Mouse (Mus musculus) embryonic stem cell, embryonic (primary cell): ENCODE results near the gene Fam24a.

Experiments
- CTCF ChIA-PET, 4 experiments: fragments of 300-600 bp in 2 of 4; fragments of 350-600 bp in 2 of 4; sonication (Branson Sonifier 250); formaldehyde crosslinking; loops; one replicate each; lab custom pipeline; 2022; ENCODE audit warnings: inconsistent platforms in 2 of 4; lab: Charles Lee
- POLR2A ChIA-PET, 4 experiments: fragments of 300-600 bp in 2 of 4; fragments of 350-600 bp in 2 of 4; sonication (Branson Sonifier 250); formaldehyde crosslinking; loops; one replicate each; lab custom pipeline; 2022; ENCODE audit warnings: antibody characterized with exemption in 4 of 4, inconsistent platforms in 1 of 4; lab: Charles Lee

Fam24a gene

GRCm38 (mm10) chr7:131370648-131371469 is 37.2 kb downstream of the Fam24a start, which contains the start of gene Pstk:
Gene Pstk (plus strand): TSS chr7:131371141.
- ChIA-PET POLR2A (interaction anchor here in 3 of 4 experiments (0.5 to 2.8 kb wide), 19 partner anchors 8 to 485 kb away, joined by 3 to 16 read pairs (median 4); partner anchors contain the start of genes 2310057M21Rik (in 3 of the 3), Acadsb (in 2 of the 3), Bub3 (in 2 of the 3) and Ikzf5 (in 2 of the 3)), CTCF (interaction anchor here in 2 of 4 experiments (0.6 to 1.1 kb wide), 5 partner anchors 8 to 843 kb away, joined by 3 to 6 read pairs (median 3); partner anchors contain the start of gene 2310057M21Rik (in 1 of the 2))

DNA sequence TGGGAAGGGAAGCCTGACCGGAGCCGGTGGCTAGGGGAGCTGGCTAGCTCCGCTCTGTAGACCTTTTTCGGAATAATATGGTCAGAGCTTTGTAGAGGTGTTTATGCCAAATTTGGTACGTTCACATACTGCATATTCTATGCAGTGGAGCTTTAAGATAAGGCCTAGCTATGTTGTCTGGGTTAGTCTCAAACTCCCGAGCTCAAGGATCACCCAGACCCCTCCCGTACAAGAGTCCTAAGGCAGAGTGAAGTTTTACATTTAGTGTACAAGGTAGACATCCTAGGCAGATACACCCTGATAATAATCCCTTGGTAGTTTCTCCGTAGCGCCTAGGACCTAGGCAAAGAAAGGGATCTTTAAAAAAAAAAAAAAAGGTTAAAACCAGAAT is 37.8 kb downstream of the Fam24a start:
- ChIA-PET POLR2A (interaction anchor here (0.6 to 2.8 kb wide), 18 partner anchors 9 to 725 kb away, joined by 3 to 16 read pairs (median 4); partner anchors contain the start of genes 2310057M21Rik (in 3 of the 4), Acadsb (in 2 of the 4), Bub3 (in 2 of the 4) and Ikzf5 (in 2 of the 4)), CTCF (interaction anchor here in 3 of 4 experiments (0.7 to 1.1 kb wide), 5 partner anchors 9 to 1744 kb away, joined by 3 to 6 read pairs (median 3); partner anchors contain the start of gene 2310057M21Rik (in 1 of the 3))

GRCm38 (mm10) chr7:131371880-131372651 is 38.4 kb downstream of the Fam24a start:
- ChIA-PET CTCF (interaction anchor here in 3 of 4 experiments (0.7 to 1.1 kb wide), 5 partner anchors 9 to 1743 kb away, joined by 3 to 6 read pairs (median 3); partner anchors contain the start of gene 2310057M21Rik (in 1 of the 3)), POLR2A (interaction anchor here (0.6 to 2.8 kb wide), 16 partner anchors 9 to 724 kb away, joined by 3 to 16 read pairs (median 4); partner anchors contain the start of genes 2310057M21Rik (in 3 of the 4), Acadsb (in 2 of the 4), Bub3 (in 2 of the 4) and Ikzf5 (in 2 of the 4))
